Mouse (Mus musculus) macrophage (primary cell): ENCODE data around the gene Kirrel2. TPM values are rescaled to one million over a fixed set of nuclear protein-coding genes. Genes with fewer than 3 reads are reported as not detected.
"Not testable (repeated sequence)": the region's sequence is repeated elsewhere in the genome, so short reads cannot be mapped to it uniquely, and the experiment has no call there.

Experiments used
- H3K27ac ChIP-seq: fragments of 350-480 bp; formaldehyde crosslinking; 2 replicates; pipeline ENCODE4 v1.9.0; 2021
- H3K36me3 ChIP-seq: fragments of 350-480 bp; formaldehyde crosslinking; 2 replicates; pipeline ENCODE4 v1.9.0; 2021; ENCODE audit errors: inconsistent target
- H3K4me3 ChIP-seq: fragments of 350-480 bp; formaldehyde crosslinking; 2 replicates; pipeline ENCODE4 v1.9.0; 2021; ENCODE audit errors: inconsistent target
- H3K79me2 ChIP-seq: fragments of 350-480 bp; formaldehyde crosslinking; 2 replicates; pipeline ENCODE4 v1.9.0; 2021; ENCODE audit errors: inconsistent target
- WGBS: methylation state at CpG from one replicate; pipeline ENCODE4 v1.1.7; 2026; ENCODE audit warnings: inconsistent platforms; ENCODE audit not compliant: missing documents; 5-methylcytosine and 5-hydroxymethylcytosine counted together
- polyA plus RNA-seq: library from polyadenylated mRNA; stranded (reverse); fragments of 250-400 nt; gene quantifications from 3 replicates; pipeline ENCODE4 v1.2.4, GENCODE M21; 2018; ENCODE audit warnings: inconsistent platforms
- total RNA-seq, 78 experiments: library from RNA; depleted of rRNA; stranded (reverse); fragments of 250-400 nt; gene quantifications; 1 replicate in 9 of 78; 2 replicates in 24 of 78; 3 replicates in 43 of 78; 4 replicates in 2 of 78; pipeline ENCODE4 v1.2.4; 2018; ENCODE audit warnings: inconsistent platforms in 56 of 78

Gene Kirrel2
- not detected for total RNA-seq (2018; cell fraction: chromatin; rRNA removed)
- not detected for total RNA-seq (2018; cell fraction: cytosol; rRNA removed)
- total RNA-seq (2018; cell fraction: nucleus; rRNA removed) = not detected
- not detected in 3 replicates for polyA plus RNA-seq

GRCm38 (mm10) chr7:30457629-30458330, at the start of gene Kirrel2, which contains the start of gene Nphs1:
Gene Kirrel2, minus strand, starts transcription at chr7:30457690.
Gene Nphs1, plus strand, starts transcription at chr7:30458315.
- WGBS = 9% methylated on average over 16 of the region's 16 CpGs
- Histone ChIP-seq H3K4me3 (no peak within 1 kb of the TSS), H3K79me2 (no peaks in the 10 kb centered on the region), H3K27ac (no peak within 1 kb of the TSS), H3K36me3 (no peaks in the 10 kb centered on the region)

GRCm38 (mm10) chr7:30501159-30501558, 43.7 kb upstream of the Kirrel2 start:
- WGBS = 87% methylated on average over 5 of the region's 5 CpGs
- H3K36me3 ChIP-seq, H3K4me3 ChIP-seq, H3K79me2 ChIP-seq, H3K27ac ChIP-seq: not testable (repeated sequence)

- H3K27ac ChIP-seq, H3K4me3 ChIP-seq, H3K36me3 ChIP-seq, H3K79me2 ChIP-seq: not testable (repeated sequence)
- 61% methylated on average over 4 of the region's 5 CpGs for whole genome bisulfite sequencing
Measured at GRCm38 (mm10) chr7:30495506-30496042, 38.1 kb upstream of the Kirrel2 start.

- no peaks in the 10 kb centered on the region for H3K79me2 ChIP-seq
- no peak within 1 kb of the TSS for H3K27ac ChIP-seq
- no peak within 1 kb of the TSS for H3K4me3 ChIP-seq
- WGBS = 56% methylated on average over 11 of the region's 11 CpGs
- no peaks in the 10 kb centered on the region for H3K36me3 ChIP-seq
Measured at GRCm38 (mm10) chr7:30493401-30493931, 36.0 kb upstream of the Kirrel2 start, which contains the start of gene Prodh2. Gene Prodh2, plus strand, starts transcription at chr7:30493622.

- WGBS = 19% methylated on average over 4 of the region's 4 CpGs
- H3K36me3 ChIP-seq = no peaks in the 10 kb centered on the region
- H3K27ac ChIP-seq = no peak overlapping the region
- H3K79me2 ChIP-seq = no peaks in the 10 kb centered on the region
- no peak overlapping the region for H3K4me3 ChIP-seq
Measured at GRCm38 (mm10) chr7:30492765-30493164, 35.3 kb upstream of the Kirrel2 start.

GRCm38 (mm10) chr7:30490957-30491307, 33.4 kb upstream of the Kirrel2 start:
- Histone ChIP-seq H3K79me2 (no peaks in the 10 kb centered on the region), H3K4me3 (no peak overlapping the region), H3K36me3 (no peaks in the 10 kb centered on the region), H3K27ac (no peak overlapping the region)
- WGBS = 38% methylated on average over 6 of the region's 6 CpGs

- H3K36me3 ChIP-seq = no peaks in the 10 kb centered on the region
- 35% methylated on average over 16 of the region's 16 CpGs for WGBS
- no peaks in the 10 kb centered on the region for H3K79me2 ChIP-seq
- no peak overlapping the region for H3K4me3 ChIP-seq
- no peak overlapping the region for H3K27ac ChIP-seq
Measured at GRCm38 (mm10) chr7:30490251-30490956, 32.9 kb upstream of the Kirrel2 start.

GRCm38 (mm10) chr7:30484250-30484649, 26.8 kb upstream of the Kirrel2 start:
- Histone ChIP-seq H3K4me3 (no peak overlapping the region), H3K79me2 (no peaks in the 10 kb centered on the region), H3K27ac (no peak overlapping the region), H3K36me3 (no peaks in the 10 kb centered on the region)
- WGBS = 13% methylated on average over 8 of the region's 8 CpGs

- 46% methylated on average over 11 of the region's 32 CpGs for WGBS
- Histone ChIP-seq H3K4me3 (no peak overlapping the region), H3K36me3 (no peaks in the 10 kb centered on the region), H3K27ac (no peak overlapping the region), H3K79me2 (no peaks in the 10 kb centered on the region)
Measured at GRCm38 (mm10) chr7:30477415-30478381, 20.2 kb upstream of the Kirrel2 start.

- H3K27ac ChIP-seq, H3K36me3 ChIP-seq, H3K79me2 ChIP-seq, H3K4me3 ChIP-seq: not testable (repeated sequence)
- WGBS = 85% methylated on average over 7 of the region's 7 CpGs
Measured at GRCm38 (mm10) chr7:30476136-30476535, 18.6 kb upstream of the Kirrel2 start.

- Histone ChIP-seq H3K27ac (no peak overlapping the region), H3K79me2 (no peaks in the 10 kb centered on the region), H3K36me3 (no peaks in the 10 kb centered on the region), H3K4me3 (no peak overlapping the region)
- WGBS = 64% methylated on average over 4 of the region's 4 CpGs
Measured at GRCm38 (mm10) chr7:30474999-30475398, 17.5 kb upstream of the Kirrel2 start.

GRCm38 (mm10) chr7:30472411-30472810, 14.9 kb upstream of the Kirrel2 start:
- WGBS = 26% methylated on average over 3 of the region's 5 CpGs
- Histone ChIP-seq H3K36me3 (no peaks in the 10 kb centered on the region), H3K4me3 (no peak overlapping the region), H3K79me2 (no peaks in the 10 kb centered on the region), H3K27ac (no peak overlapping the region)

- Histone ChIP-seq H3K4me3 (no peak overlapping the region), H3K79me2 (no peaks in the 10 kb centered on the region), H3K36me3 (no peaks in the 10 kb centered on the region), H3K27ac (no peak overlapping the region)
- 19% methylated on average over 5 of the region's 6 CpGs for WGBS
Measured at GRCm38 (mm10) chr7:30464816-30465300, 7.4 kb upstream of the Kirrel2 start.

- Histone ChIP-seq H3K27ac (no peak overlapping the region), H3K36me3 (no peaks in the 10 kb centered on the region), H3K79me2 (no peaks in the 10 kb centered on the region), H3K4me3 (no peak overlapping the region)
- WGBS = 50% methylated on average over 4 of the region's 4 CpGs
Measured at GRCm38 (mm10) chr7:30463996-30464395, 6.5 kb upstream of the Kirrel2 start.
